Mouse (Mus musculus): ENCODE results near the gene Rftn1.

DNA sequence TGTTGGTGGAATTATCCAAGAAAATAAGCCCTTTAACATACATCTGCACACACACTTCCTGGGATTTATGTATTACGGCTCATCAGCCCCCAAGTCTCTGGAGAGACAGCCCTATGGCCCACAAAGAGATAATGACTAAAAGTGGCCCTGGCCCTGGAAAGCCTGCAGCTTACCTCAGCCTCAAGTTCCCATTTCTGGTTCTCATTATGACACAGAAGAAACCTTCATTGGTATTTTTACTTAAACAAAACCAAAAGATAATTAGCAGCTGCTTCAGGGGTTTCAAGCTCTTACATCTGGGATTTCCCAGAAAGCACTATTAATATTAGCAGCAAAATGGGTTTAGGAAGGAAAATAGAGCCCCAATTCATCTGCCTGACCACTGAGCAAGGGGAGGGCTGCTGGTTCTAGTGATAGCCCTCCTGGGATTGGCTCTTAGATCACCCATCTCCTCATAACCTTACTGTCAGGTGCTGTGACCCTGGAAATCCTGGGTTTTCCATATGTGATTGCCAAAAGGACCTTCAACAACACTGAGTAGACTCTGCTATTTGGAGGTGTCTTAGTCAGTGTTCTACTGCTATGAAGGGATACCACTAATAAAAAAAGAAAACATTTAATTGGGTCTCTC lies 14.8 kb upstream of the Rftn1 start:
- TF ChIP-seq CTCF (IDR thresholded peaks at IDR 0.05; ENCODE audit: low read depth, low read length), result no peak
- no peak for TF ChIP-seq POLR2A (IDR thresholded peaks at IDR 0.05; ENCODE audit: extremely low read depth, insufficient read depth, low read length)
